Mouse (Mus musculus): ENCODE results near the gene Wnt9b.
"Not testable (repeated sequence)": the region's sequence is repeated elsewhere in the genome, so short reads cannot be mapped to it uniquely, and the experiment has no call there.

The Wnt9b gene

DNA sequence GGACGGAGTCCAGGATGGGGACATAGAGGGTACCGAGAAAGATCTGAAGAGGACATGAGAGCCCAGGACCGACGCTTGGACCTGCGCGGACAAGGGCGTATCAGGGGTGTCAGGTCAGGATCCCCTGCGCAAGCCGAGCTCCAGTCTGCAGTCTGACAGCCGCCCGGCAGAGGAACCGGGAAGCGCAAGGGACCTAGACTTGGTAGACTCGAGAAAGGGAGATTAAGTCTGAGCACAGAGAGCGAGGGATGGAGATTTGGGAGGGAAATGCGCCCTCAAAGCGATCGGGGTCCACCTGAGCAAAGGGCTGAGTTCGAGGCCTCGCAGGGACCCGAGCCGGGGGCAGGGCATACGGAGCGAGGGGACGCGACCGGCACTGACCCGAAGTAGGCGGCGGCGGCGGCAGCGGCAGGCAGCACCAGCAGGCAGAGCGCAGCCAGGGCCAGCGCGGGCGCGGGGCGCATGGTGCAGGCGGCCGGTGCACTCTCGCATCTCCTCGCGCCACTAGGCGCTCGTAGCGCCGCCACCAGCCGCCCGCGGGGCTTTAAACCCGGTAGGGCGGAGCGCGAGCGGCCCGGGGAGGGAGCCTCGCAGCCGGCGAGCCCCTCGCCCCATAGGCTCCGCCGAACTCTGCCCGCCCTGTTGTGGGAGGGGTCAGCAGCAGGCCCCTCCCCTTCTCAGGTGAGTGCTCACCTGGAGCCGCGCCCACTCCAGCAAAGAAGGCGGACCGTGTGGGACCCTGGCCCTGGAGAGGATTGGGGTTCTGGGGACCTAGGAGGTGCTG is at the start of gene Wnt9b:
Gene Wnt9b (minus strand): TSS at position 516 of the 784 bp plus-strand sequence.
- peak; percentile 14 for DNase-seq

GRCm38 (mm10) chr11:103789951-103790350 is 40.3 kb upstream of the Wnt9b start:
- no peak for DNase-seq

DNA sequence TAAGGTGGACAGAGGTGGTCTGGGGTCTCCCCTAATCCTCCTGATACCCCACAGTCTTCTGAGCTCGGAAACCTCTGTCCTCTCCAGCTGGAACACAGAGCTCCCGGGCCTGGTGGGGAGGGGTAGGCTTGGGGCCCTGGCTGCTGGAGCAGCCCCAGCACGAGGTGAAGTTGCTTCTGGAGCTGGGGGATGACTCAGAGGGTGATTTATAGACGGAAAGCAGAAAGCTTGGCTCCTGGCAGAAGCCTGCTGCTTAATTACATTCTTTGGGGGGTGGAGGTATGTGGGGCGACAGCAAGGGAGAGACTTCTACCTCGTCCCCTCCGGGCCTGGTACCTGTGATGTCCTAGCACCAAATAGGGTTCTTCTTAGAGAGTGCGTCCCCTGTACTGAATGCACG is 30.5 kb upstream of the Wnt9b start:
- no peak for DNase-seq

DNA sequence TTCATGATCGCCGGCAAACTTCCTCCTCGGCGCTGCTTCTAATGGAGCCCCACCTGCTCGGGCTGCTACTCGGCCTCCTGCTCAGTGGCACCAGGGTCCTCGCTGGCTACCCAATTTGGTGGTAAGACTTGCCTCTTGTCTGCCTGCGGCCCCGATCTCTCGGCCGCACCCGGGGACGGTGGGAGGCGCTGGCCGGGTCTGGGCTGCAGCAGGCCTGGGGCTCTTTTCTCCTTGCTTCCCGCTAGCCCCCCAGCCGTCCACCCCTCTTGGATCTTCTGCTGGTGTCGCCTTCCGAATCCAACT is 24.6 kb upstream of the Wnt9b start:
- DNase-seq: no peak

GRCm38 (mm10) chr11:103773387-103774227 is 24.0 kb upstream of the Wnt9b start, which contains the start of gene Wnt3:
Wnt3 (plus strand) TSS chr11:103774150.
- DNase-seq: peak; percentile 18

- no peak for DNase-seq
Measured at GRCm38 (mm10) chr11:103772505-103773386, 23.1 kb upstream of the Wnt9b start.

- DNase-seq: no peak
Measured at GRCm38 (mm10) chr11:103771160-103771817, 21.7 kb upstream of the Wnt9b start.

DNA sequence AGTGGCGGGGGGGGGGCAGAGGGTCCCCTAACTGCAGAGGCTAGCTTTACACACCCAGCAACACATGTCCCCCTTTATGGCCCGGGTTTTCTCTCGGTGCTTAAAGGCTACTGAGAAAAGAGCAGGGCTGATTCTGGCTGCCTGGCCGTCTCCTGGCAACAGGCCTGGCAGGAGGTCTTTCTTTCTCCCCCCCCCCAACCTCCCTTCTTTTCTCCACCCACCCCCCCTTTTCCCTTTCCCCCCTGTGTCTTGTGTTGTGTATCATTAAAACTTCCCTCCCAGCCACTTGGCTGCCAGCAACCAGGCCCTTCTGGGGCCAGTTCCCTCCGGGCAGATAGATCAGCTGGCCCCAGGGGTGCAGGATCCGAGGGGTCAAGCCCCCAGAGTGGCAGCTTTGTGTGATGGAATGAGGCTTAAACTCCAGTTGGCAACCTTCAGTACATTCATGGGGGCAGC is 16.0 kb upstream of the Wnt9b start:
- no peak for DNase-seq

DNA sequence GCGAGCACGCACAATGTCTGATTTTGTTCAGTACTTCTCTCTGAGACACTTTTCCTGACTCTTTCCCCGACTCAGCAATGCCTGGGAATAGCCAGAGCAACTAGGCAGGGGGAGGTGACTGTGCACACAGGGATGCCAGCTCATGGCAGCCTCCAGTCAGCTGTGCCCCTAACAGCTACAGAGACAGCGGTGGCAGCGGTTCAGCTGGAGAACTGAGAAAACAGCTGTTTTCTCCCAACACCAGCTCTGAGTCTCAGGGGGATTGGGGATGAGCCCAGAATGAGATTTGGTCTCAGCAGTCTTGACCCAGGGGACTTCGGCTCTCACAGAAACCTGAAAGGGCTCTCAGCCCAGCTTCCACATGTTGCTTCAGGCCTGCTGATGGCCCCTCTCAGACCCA is 15.0 kb upstream of the Wnt9b start:
- no peak for DNase-seq

GRCm38 (mm10) chr11:103763410-103764163 is 14.0 kb upstream of the Wnt9b start:
- no peak for DNase-seq

DNA sequence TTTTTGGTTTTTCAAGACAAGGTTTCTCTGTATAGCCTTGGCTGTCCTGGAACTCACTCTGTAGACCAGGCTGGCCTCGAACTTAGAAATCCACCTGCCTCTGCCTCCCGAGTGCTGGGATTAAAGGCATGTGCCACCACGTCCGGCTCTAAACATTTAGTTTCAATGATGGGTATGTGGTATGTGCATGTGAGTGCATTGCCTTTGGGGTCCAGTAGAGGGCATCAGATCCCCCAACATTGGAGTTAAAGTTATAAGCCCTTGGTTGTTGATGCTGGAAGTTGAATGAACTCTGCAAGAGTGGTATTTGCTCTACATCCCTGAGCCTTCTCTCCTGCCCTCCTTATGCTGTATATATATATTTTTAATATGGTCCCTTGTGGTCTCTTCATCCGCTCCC is 11.3 kb upstream of the Wnt9b start:
- DNase-seq: not testable (repeated sequence)

DNA sequence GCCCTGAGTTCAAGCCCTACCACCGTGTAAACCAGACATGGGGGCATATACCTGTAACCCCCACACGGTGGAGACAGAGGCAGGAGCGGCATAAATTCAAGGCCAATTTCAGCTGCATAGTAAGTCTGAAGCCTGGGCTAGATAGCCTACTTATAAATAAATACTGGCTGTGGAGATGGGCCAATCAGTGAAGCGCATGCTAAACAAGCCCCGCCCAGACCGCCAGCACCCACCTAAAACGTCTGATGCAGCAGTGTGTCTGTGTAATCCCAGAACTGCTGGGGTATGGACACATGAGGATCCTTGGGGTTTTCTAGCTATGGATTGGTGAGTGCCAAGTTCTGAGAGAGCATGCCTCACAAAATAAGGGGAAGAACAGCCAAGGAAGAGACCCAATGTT is 10.5 kb upstream of the Wnt9b start:
- DNase-seq: no peak

GRCm38 (mm10) chr11:103758706-103759105 is 9.1 kb upstream of the Wnt9b start:
- peak; percentile 78 for DNase-seq

DNA sequence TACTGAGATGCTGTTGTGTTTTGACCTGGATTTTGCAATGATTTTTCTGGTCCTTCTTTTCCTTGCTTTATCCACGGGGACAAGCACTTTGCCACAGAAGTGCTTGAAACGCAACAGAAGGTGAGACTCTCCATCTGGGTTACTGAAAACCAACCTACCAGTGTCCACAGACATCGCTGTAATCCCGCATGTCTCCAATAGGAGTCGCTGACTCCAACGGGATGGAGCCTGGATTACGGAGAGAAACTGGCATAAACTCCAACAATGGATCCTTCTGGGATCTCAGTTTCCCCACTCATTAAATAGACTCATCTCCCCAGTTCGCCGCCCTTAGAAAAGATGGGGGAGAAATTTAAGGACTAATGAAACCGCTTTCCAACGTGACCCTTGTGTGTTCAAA is 8.4 kb upstream of the Wnt9b start:
- DNase-seq: no peak

GRCm38 (mm10) chr11:103750612-103751011 is 991 bp upstream of the Wnt9b start:
- DNase-seq: no peak

- peak; percentile 44 for DNase-seq
Measured at GRCm38 (mm10) chr11:103735046-103735781, 14.4 kb downstream of the Wnt9b start.

DNA sequence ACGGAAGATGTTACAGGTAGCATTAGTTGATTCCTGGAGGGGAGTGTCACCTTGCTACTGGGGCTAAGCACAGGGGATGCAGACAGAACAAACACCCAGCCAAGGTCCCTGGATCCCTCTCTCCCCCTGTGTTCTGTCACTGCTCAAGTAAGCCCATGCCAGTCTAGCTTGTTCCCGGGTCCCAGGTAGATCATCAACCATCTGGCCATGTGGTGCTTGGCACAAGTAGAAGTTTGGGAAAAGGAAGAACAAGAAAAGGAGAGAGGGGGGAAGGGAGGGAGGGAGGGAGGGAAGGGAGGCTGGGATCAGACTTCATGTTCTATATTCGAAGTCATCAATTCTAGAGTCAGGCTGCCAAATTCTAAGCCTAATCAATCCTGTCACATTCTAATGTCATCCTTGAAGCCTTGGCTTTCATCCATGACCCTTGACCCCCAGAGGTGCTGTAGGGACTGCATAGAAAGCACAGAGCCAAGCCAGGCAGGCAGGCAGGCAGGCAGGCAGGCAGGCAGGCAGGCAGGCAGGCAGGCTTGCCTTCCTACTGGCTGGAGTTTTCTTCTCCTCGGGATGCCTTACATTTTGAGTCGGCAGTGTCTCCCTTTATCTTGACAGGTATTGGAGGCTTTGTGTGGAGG is 15.1 kb downstream of the Wnt9b start:
- no peak for DNase-seq

GRCm38 (mm10) chr11:103733961-103734360 is 15.7 kb downstream of the Wnt9b start:
- DNase-seq: no peak

DNA sequence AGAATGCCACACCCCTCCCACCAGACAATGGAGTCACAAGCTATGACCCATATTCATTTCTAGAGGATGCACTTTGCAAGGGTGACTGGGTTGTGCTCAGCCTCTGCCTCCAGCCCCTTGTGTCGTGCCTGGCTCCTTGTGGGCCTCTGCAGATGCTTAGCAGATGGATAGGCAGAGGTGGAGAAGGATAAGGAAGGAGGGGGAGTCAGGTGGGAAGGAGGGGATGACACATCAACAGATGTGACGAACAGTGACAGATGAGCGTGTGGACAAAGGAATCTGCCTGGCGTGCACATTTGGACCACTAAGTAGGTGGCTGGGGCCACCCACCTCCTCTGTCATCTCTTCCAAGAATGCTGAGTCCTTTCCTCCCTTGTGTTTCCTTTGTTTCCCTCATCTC is 16.6 kb downstream of the Wnt9b start:
- no peak for DNase-seq

- no peak for DNase-seq
Measured at GRCm38 (mm10) chr11:103732306-103732705, 17.3 kb downstream of the Wnt9b start.
